Mouse (Mus musculus) urinary bladder, adult 18-20 months (tissue): ENCODE data around the gene Sla2.
"Not testable (repeated sequence)": the region's sequence is repeated elsewhere in the genome, so short reads cannot be mapped to it uniquely, and the experiment has no call there.

Source experiments
- DNase-seq, 2 experiments: peaks; one replicate each; pipeline ENCODE4 v3.0.0; 2022; ENCODE audit warnings: low spot score in 2 of 2, mixed read lengths in 2 of 2

Gene Sla2

GRCm38 (mm10) chr2:156887017-156887416 lies at the start of gene Sla2:
Sla2 (minus strand) TSS chr2:156887192.
- no peak for DNase-seq

GRCm38 (mm10) chr2:156935005-156935404 lies 48.0 kb upstream of the Sla2 start:
- no peak for DNase-seq

- no peak for DNase-seq
Measured at GRCm38 (mm10) chr2:156933426-156933825, 46.4 kb upstream of the Sla2 start.

- DNase-seq, result no peak
Measured at GRCm38 (mm10) chr2:156931421-156931820, 44.4 kb upstream of the Sla2 start.

- no peak for DNase-seq
Measured at GRCm38 (mm10) chr2:156930549-156930948, 43.6 kb upstream of the Sla2 start.

- no peak for DNase-seq
Measured at GRCm38 (mm10) chr2:156929519-156930120, 42.6 kb upstream of the Sla2 start.

- DNase-seq, result no peak
Measured at GRCm38 (mm10) chr2:156928606-156929005, 41.6 kb upstream of the Sla2 start.

GRCm38 (mm10) chr2:156927663-156928062 lies 40.7 kb upstream of the Sla2 start:
- no peak for DNase-seq

- DNase-seq, result not testable (repeated sequence)
Measured at GRCm38 (mm10) chr2:156925611-156926010, 38.6 kb upstream of the Sla2 start.

- not testable (repeated sequence) for DNase-seq
Measured at GRCm38 (mm10) chr2:156925075-156925474, 38.1 kb upstream of the Sla2 start.

GRCm38 (mm10) chr2:156924210-156924898 lies 37.4 kb upstream of the Sla2 start:
- no peak for DNase-seq

GRCm38 (mm10) chr2:156923057-156923456 lies 36.1 kb upstream of the Sla2 start:
- no peak for DNase-seq

- no peak for DNase-seq
Measured at GRCm38 (mm10) chr2:156919796-156920195, 32.8 kb upstream of the Sla2 start.

GRCm38 (mm10) chr2:156919191-156919590 lies 32.2 kb upstream of the Sla2 start:
- DNase-seq, result not testable (repeated sequence)

GRCm38 (mm10) chr2:156918562-156918961 lies 31.6 kb upstream of the Sla2 start:
- DNase-seq, result no peak

- DNase-seq, result no peak
Measured at GRCm38 (mm10) chr2:156916419-156917125, 29.6 kb upstream of the Sla2 start.

- DNase-seq, result no peak
Measured at GRCm38 (mm10) chr2:156915559-156915958, 28.6 kb upstream of the Sla2 start.

- no peak for DNase-seq
Measured at GRCm38 (mm10) chr2:156913191-156913590, 26.2 kb upstream of the Sla2 start.

- not testable (repeated sequence) for DNase-seq
Measured at GRCm38 (mm10) chr2:156905931-156906330, 18.9 kb upstream of the Sla2 start.

GRCm38 (mm10) chr2:156904976-156905717 lies 18.2 kb upstream of the Sla2 start:
- peak; percentile 16 to 28 for DNase-seq

- no peak for DNase-seq
Measured at GRCm38 (mm10) chr2:156903367-156903766, 16.4 kb upstream of the Sla2 start.

GRCm38 (mm10) chr2:156902411-156902810 lies 15.4 kb upstream of the Sla2 start:
- not testable (repeated sequence) for DNase-seq
